Mouse (Mus musculus) kidney, embryonic 14.5 days (tissue): Measurements from ENCODE around the gene Slc22a20. TPM values are rescaled to one million over a fixed set of nuclear protein-coding genes. Genes with fewer than 3 reads are reported as not detected.

ENCODE experiments used
- polyA plus RNA-seq: library from polyadenylated mRNA; unstranded; fragments of >200 nt; fragmentation: Nextera tagmentation; extraction: Ambion mirVana; gene quantifications from 2 replicates; pipeline ENCODE4 v1.2.1, GENCODE M21; 2014

Gene Slc22a20
- polyA plus RNA-seq, 1 experiment from 2014 or later: not detected

Other genes starting within 250 kb of the Slc22a20 start
- gene Ltbp3, start 245.2 kb downstream of the Slc22a20 start, polyA plus RNA-seq: 14.9 and 27.1 TPM in 2 replicates
- gene Scyl1, start 214.7 kb downstream of the Slc22a20 start, polyA plus RNA-seq: 54.7 and 73.5 TPM in 2 replicates
- 17.4 and 26.5 TPM in 2 replicates for gene Frmd8, start 110.9 kb downstream of the Slc22a20 start, polyA plus RNA-seq
- gene Slc25a45, start 108.3 kb downstream of the Slc22a20 start, polyA plus RNA-seq: 3.3 and 3.5 TPM in 2 replicates
- 2.9 and 4.0 TPM in 2 replicates for gene Tigd3, start 92.0 kb downstream of the Slc22a20 start, polyA plus RNA-seq
- gene Dpf2, start 73.1 kb downstream of the Slc22a20 start, polyA plus RNA-seq: 132 and 167 TPM in 2 replicates
- gene Cdc42ep2, start 61.3 kb downstream of the Slc22a20 start, polyA plus RNA-seq: 10.5 and 10.8 TPM in 2 replicates
- gene Pola2, start 21.9 kb downstream of the Slc22a20 start, polyA plus RNA-seq: 74.2 and 95.3 TPM in 2 replicates
- gene Capn1, start 29.8 kb upstream of the Slc22a20 start, polyA plus RNA-seq: 6.3 and 8.6 TPM in 2 replicates
- gene Syvn1, start 60.4 kb upstream of the Slc22a20 start, polyA plus RNA-seq: 23.5 and 32.8 TPM in 2 replicates
- 77.3 and 89.5 TPM in 2 replicates for gene Mrpl49, start 71.6 kb upstream of the Slc22a20 start, polyA plus RNA-seq
- 839 and 1,033 TPM in 2 replicates for gene Fau, start 71.7 kb upstream of the Slc22a20 start, polyA plus RNA-seq
- 38.6 and 44.4 TPM in 2 replicates for gene Znhit2, start 75.0 kb upstream of the Slc22a20 start, polyA plus RNA-seq
- 22.1 and 24.6 TPM in 2 replicates for gene Tm7sf2, start 82.2 kb upstream of the Slc22a20 start, polyA plus RNA-seq
- gene Vps51, start 91.1 kb upstream of the Slc22a20 start, polyA plus RNA-seq: 60.8 and 75.0 TPM in 2 replicates
- gene Tmem262, start 93.9 kb upstream of the Slc22a20 start, polyA plus RNA-seq: not detected in 2 replicates
- gene Gm28374, start 96.1 kb upstream of the Slc22a20 start, polyA plus RNA-seq: 1.1 and 1.5 TPM in 2 replicates
- gene Zfpl1, start 98.8 kb upstream of the Slc22a20 start, polyA plus RNA-seq: 81.0 and 82.3 TPM in 2 replicates
- gene Cdca5, start 98.8 kb upstream of the Slc22a20 start, polyA plus RNA-seq: 43.1 and 53.5 TPM in 2 replicates
- 0.47 and 1.7 TPM in 2 replicates for gene AC131692.1, start 108.3 kb upstream of the Slc22a20 start, polyA plus RNA-seq
- gene Naaladl1, start 119.6 kb upstream of the Slc22a20 start, polyA plus RNA-seq: 0.44 and 0.60 TPM in 2 replicates
- gene Sac3d1, start 132.5 kb upstream of the Slc22a20 start, polyA plus RNA-seq: 56.1 and 64.4 TPM in 2 replicates
- 29.6 and 37.0 TPM in 2 replicates for gene Snx15, start 142.2 kb upstream of the Slc22a20 start, polyA plus RNA-seq
- gene Batf2, start 154.8 kb upstream of the Slc22a20 start, polyA plus RNA-seq: 0.15 TPM in 1 of 2 replicates, not detected in the other
- 82.6 and 98.8 TPM in 2 replicates for gene Arl2, start 155.4 kb upstream of the Slc22a20 start, polyA plus RNA-seq
- gene Majin, start 198.2 kb upstream of the Slc22a20 start, polyA plus RNA-seq: not detected in 2 replicates
- gene Gpha2, start 240.2 kb upstream of the Slc22a20 start, polyA plus RNA-seq: 0.93 TPM in 1 of 2 replicates, not detected in the other
- 16.4 and 19.7 TPM in 2 replicates for gene Ppp2r5b, start 249.7 kb upstream of the Slc22a20 start, polyA plus RNA-seq